Mouse (Mus musculus): ENCODE measurements at regions not wholly inside any gene's neighbourhood (a gene's known extent, or its start where the extent isn't known, plus 50 kb on each side); places are given as distances from the start of the nearest gene placed in this dataset.

- TF ChIP-seq CTCF (IDR thresholded peaks at IDR 0.05; ENCODE audit: low read depth) (no peak), EP300 (IDR thresholded peaks at IDR 0.05; ENCODE audit: low read depth) (no peak)
These were observed 271.2 kb upstream of the Flrt2 start for GRCm38 (mm10) chr12:95420861-95421260.

All from liver, embryonic 14.5 days (tissue).